Mouse (Mus musculus): ENCODE data around the gene Fgfbp1.
A peak's percentile ranks its signal among the peaks of the same experiment; 100 is the strongest.

The Fgfbp1 gene

GRCm38 (mm10) chr5:43981620-43982019, at the start of gene Fgfbp1:
Fgfbp1 (minus strand) TSS chr5:43981779.
- no peak for DNase-seq (ENCODE audit: low read depth in 2 of 2, low spot score in 2 of 2)

- no peak for DNase-seq (ENCODE audit: low read depth in 2 of 2, low spot score in 2 of 2)
Observed at GRCm38 (mm10) chr5:43998295-43998989, 16.9 kb upstream of the Fgfbp1 start.

GRCm38 (mm10) chr5:43997626-43998025, 16.0 kb upstream of the Fgfbp1 start:
- DNase-seq (ENCODE audit: low read depth in 2 of 2, low spot score in 2 of 2), result no peak

- no peak for DNase-seq (ENCODE audit: low read depth in 2 of 2, low spot score in 2 of 2)
Observed at GRCm38 (mm10) chr5:43996162-43996561, 14.6 kb upstream of the Fgfbp1 start.

GRCm38 (mm10) chr5:43994981-43995380, 13.4 kb upstream of the Fgfbp1 start:
- no peak for DNase-seq (ENCODE audit: low read depth in 2 of 2, low spot score in 2 of 2)

GRCm38 (mm10) chr5:43990316-43990715, 8.7 kb upstream of the Fgfbp1 start:
- DNase-seq (ENCODE audit: low read depth in 2 of 2, low spot score in 2 of 2), result peak; percentile 47 to 60

GRCm38 (mm10) chr5:43989017-43989416, 7.4 kb upstream of the Fgfbp1 start:
- no peak for DNase-seq (ENCODE audit: low read depth in 2 of 2, low spot score in 2 of 2)

GRCm38 (mm10) chr5:43986212-43986611, 4.6 kb upstream of the Fgfbp1 start:
- no peak for DNase-seq (ENCODE audit: low read depth in 2 of 2, low spot score in 2 of 2)

- no peak for DNase-seq (ENCODE audit: low read depth in 2 of 2, low spot score in 2 of 2)
Observed at GRCm38 (mm10) chr5:43982896-43983295, 1.3 kb upstream of the Fgfbp1 start.

- no peak for DNase-seq (ENCODE audit: low read depth in 2 of 2, low spot score in 2 of 2)
Observed at GRCm38 (mm10) chr5:43980397-43980796, 1.2 kb downstream of the Fgfbp1 start.

- no peak for DNase-seq (ENCODE audit: low read depth in 2 of 2, low spot score in 2 of 2)
Observed at GRCm38 (mm10) chr5:43976821-43977561, 4.6 kb downstream of the Fgfbp1 start.

- no peak for DNase-seq (ENCODE audit: low read depth in 2 of 2, low spot score in 2 of 2)
Observed at GRCm38 (mm10) chr5:43974166-43974565, 7.4 kb downstream of the Fgfbp1 start.

- no peak for DNase-seq (ENCODE audit: low read depth in 2 of 2, low spot score in 2 of 2)
Observed at GRCm38 (mm10) chr5:43971156-43971555, 10.4 kb downstream of the Fgfbp1 start.

- no peak for DNase-seq (ENCODE audit: low read depth in 2 of 2, low spot score in 2 of 2)
Observed at GRCm38 (mm10) chr5:43970532-43970931, 11.0 kb downstream of the Fgfbp1 start.

GRCm38 (mm10) chr5:43968634-43969033, 12.9 kb downstream of the Fgfbp1 start:
- no peak for DNase-seq (ENCODE audit: low read depth in 2 of 2, low spot score in 2 of 2)

- no peak for DNase-seq (ENCODE audit: low read depth in 2 of 2, low spot score in 2 of 2)
Observed at GRCm38 (mm10) chr5:43961056-43961455, 20.5 kb downstream of the Fgfbp1 start.

- no peak for DNase-seq (ENCODE audit: low read depth in 2 of 2, low spot score in 2 of 2)
Observed at GRCm38 (mm10) chr5:43959884-43960440, 21.6 kb downstream of the Fgfbp1 start.

- no peak for DNase-seq (ENCODE audit: low read depth in 2 of 2, low spot score in 2 of 2)
Observed at GRCm38 (mm10) chr5:43953241-43953640, 28.3 kb downstream of the Fgfbp1 start.

- peak in 1 of 2 experiments; percentile 3 for DNase-seq (ENCODE audit: low read depth in 2 of 2, low spot score in 2 of 2)
Observed at GRCm38 (mm10) chr5:43948748-43949275, 32.8 kb downstream of the Fgfbp1 start.

GRCm38 (mm10) chr5:43948111-43948743, 33.4 kb downstream of the Fgfbp1 start:
- peak; percentile 50 to 56 for DNase-seq (ENCODE audit: low read depth in 2 of 2, low spot score in 2 of 2)

- no peak for DNase-seq (ENCODE audit: low read depth in 2 of 2, low spot score in 2 of 2)
Observed at GRCm38 (mm10) chr5:43947330-43947977, 34.1 kb downstream of the Fgfbp1 start.

Measured in CD8-positive naive resting alpha-beta T cell, adult 2 months (primary cell).